Mouse (Mus musculus) intestine, embryonic 15.5 days (tissue): Measurements from ENCODE around the gene R3hdm2. TPM values are rescaled to one million over a fixed set of nuclear protein-coding genes. Genes with fewer than 3 reads are reported as not detected.

ENCODE experiments used
- ATAC-seq: fragments of 200-750 bp; cut with Nextera tagmentation; 2 replicates; pipeline ENCODE4 v1.8.0; 2017; ENCODE audit warnings: moderate TSS enrichment, moderate library complexity
- H3K27ac ChIP-seq: fragments of 300-500 bp; sonication (generic); 2 replicates; pipeline ENCODE4 v1.5.1; 2015; ENCODE audit warnings: mild to moderate bottlenecking, inconsistent platforms
- H3K27me3 ChIP-seq: fragments of 300-500 bp; sonication (generic); replicated peaks from 2 replicates; pipeline ENCODE4 v1.6.1; 2015; ENCODE audit warnings: inconsistent platforms
- H3K36me3 ChIP-seq: fragments of 300-500 bp; sonication (generic); 2 replicates; pipeline ENCODE4 v1.6.1; 2015; ENCODE audit warnings: inconsistent platforms
- H3K4me1 ChIP-seq: fragments of 300-500 bp; sonication (generic); replicated peaks from 2 replicates; pipeline ENCODE4 v1.6.1; 2015; ENCODE audit warnings: inconsistent platforms
- H3K4me2 ChIP-seq: fragments of 300-500 bp; sonication (generic); replicated peaks from 2 replicates; pipeline ENCODE4 v1.6.1; 2015; ENCODE audit warnings: mild to moderate bottlenecking, inconsistent platforms
- H3K4me3 ChIP-seq: fragments of 300-500 bp; sonication (generic); replicated peaks from 2 replicates; pipeline ENCODE4 v1.5.1; 2015; ENCODE audit warnings: inconsistent platforms
- H3K9ac ChIP-seq: fragments of 300-500 bp; sonication (generic); 2 replicates; pipeline ENCODE4 v1.6.1; 2015; ENCODE audit warnings: inconsistent platforms
- H3K9me3 ChIP-seq: fragments of 300-500 bp; sonication (generic); 2 replicates; pipeline ENCODE4 v1.6.1; 2016; ENCODE audit warnings: inconsistent platforms
- WGBS: fragments of 180-500 bp; shearing (Covaris S2); methylation state at CpG from one replicate; pipeline ENCODE4 v1.1.7; 2015; 5-methylcytosine and 5-hydroxymethylcytosine counted together
- polyA plus RNA-seq: library from polyadenylated mRNA; unstranded; fragments of >200 nt; fragmentation: Nextera tagmentation; extraction: Ambion mirVana; gene quantifications from 2 replicates; pipeline ENCODE4 v1.2.1, GENCODE M21; 2015

R3hdm2 gene
- polyA plus RNA-seq, 1 experiment from 2014 or later = 29.5 TPM

GRCm38 (mm10) chr10:127341891-127342639, 38.1 kb upstream of the R3hdm2 start, which contains the start of gene Gli1:
TSS of gene Gli1 (minus strand) at chr10:127341974.
- H3K9ac ChIP-seq = peak within 1 kb of the TSS; percentile 43
- ATAC-seq = peak; percentile 37
- H3K27me3 ChIP-seq = peaks cover 10% of the 10 kb centered on the region
- H3K4me1 ChIP-seq = peaks cover 17% of the 10 kb centered on the region
- H3K4me3 ChIP-seq = peak within 1 kb of the TSS; percentile 49
- no peaks in the 10 kb centered on the region for H3K36me3 ChIP-seq
- H3K4me2 ChIP-seq = peak within 1 kb of the TSS; percentile 82
- WGBS = 1% methylated on average over 29 of the region's 29 CpGs
- no peaks in the 10 kb centered on the region for H3K9me3 ChIP-seq
- peak within 1 kb of the TSS; percentile 81 for H3K27ac ChIP-seq

GRCm38 (mm10) chr10:127343029-127343428, 37.1 kb upstream of the R3hdm2 start:
- Histone ChIP-seq H3K27ac (no peak overlapping the region), H3K4me3 (no peak overlapping the region), H3K36me3 (no peaks in the 10 kb centered on the region), H3K9me3 (no peaks in the 10 kb centered on the region), H3K9ac (no peak overlapping the region), H3K4me1 (peaks cover 17% of the 10 kb centered on the region), H3K4me2 (no peak overlapping the region), H3K27me3 (peaks cover 10% of the 10 kb centered on the region)
- no peak for ATAC-seq
- 76% methylated on average over 3 of the region's 3 CpGs for WGBS

- ATAC-seq = no peak
- 79% methylated on average over 3 of the region's 3 CpGs for WGBS
- H3K4me3 ChIP-seq = no peak overlapping the region
- H3K36me3 ChIP-seq = no peaks in the 10 kb centered on the region
- H3K27ac ChIP-seq = no peak overlapping the region
- H3K4me1 ChIP-seq = peaks cover 6% of the 10 kb centered on the region
- H3K4me2 ChIP-seq = no peak overlapping the region
- H3K9ac ChIP-seq = no peak overlapping the region
- no peaks in the 10 kb centered on the region; the same call in 1 of the 2 replicates for H3K27me3 ChIP-seq
- H3K9me3 ChIP-seq = no peaks in the 10 kb centered on the region
Measured at GRCm38 (mm10) chr10:127346173-127346572, 34.0 kb upstream of the R3hdm2 start.

GRCm38 (mm10) chr10:127348957-127349356, 31.2 kb upstream of the R3hdm2 start:
- peaks cover 3% of the 10 kb centered on the region; the same call in 1 of the 2 replicates for H3K4me1 ChIP-seq
- no peak for ATAC-seq
- no peaks in the 10 kb centered on the region; the same call in 1 of the 2 replicates for H3K27me3 ChIP-seq
- no peaks in the 10 kb centered on the region for H3K9me3 ChIP-seq
- H3K27ac ChIP-seq = no peak overlapping the region
- H3K9ac ChIP-seq = no peak overlapping the region
- no peaks in the 10 kb centered on the region for H3K36me3 ChIP-seq
- H3K4me2 ChIP-seq = no peak overlapping the region
- 66% methylated on average over 4 of the region's 4 CpGs for WGBS
- no peak overlapping the region for H3K4me3 ChIP-seq

- Histone ChIP-seq H3K9ac (no peak overlapping the region), H3K27ac (no peak overlapping the region), H3K27me3 (no peaks in the 10 kb centered on the region; the same call in 1 of the 2 replicates), H3K4me1 (peaks cover 3% of the 10 kb centered on the region; the same call in 1 of the 2 replicates), H3K9me3 (no peaks in the 10 kb centered on the region), H3K36me3 (no peaks in the 10 kb centered on the region), H3K4me3 (no peak overlapping the region), H3K4me2 (no peak overlapping the region)
- ATAC-seq = no peak
- WGBS = 70% methylated on average over 8 of the region's 8 CpGs
Measured at GRCm38 (mm10) chr10:127349810-127350209, 30.3 kb upstream of the R3hdm2 start.

GRCm38 (mm10) chr10:127350594-127351284, 29.4 kb upstream of the R3hdm2 start:
- peak; percentile 85 for ATAC-seq
- peak overlapping the region; percentile 50 for H3K4me2 ChIP-seq
- no peak overlapping the region for H3K9ac ChIP-seq
- no peak overlapping the region for H3K27ac ChIP-seq
- no peaks in the 10 kb centered on the region for H3K36me3 ChIP-seq
- WGBS = 11% methylated on average over 24 of the region's 24 CpGs
- H3K9me3 ChIP-seq = no peaks in the 10 kb centered on the region
- H3K4me3 ChIP-seq = no peak overlapping the region
- H3K4me1 ChIP-seq = peaks cover 3% of the 10 kb centered on the region; the same call in 1 of the 2 replicates
- no peaks in the 10 kb centered on the region; the same call in 1 of the 2 replicates for H3K27me3 ChIP-seq

GRCm38 (mm10) chr10:127351285-127351595, 28.9 kb upstream of the R3hdm2 start:
- no peak overlapping the region for H3K4me2 ChIP-seq
- no peak overlapping the region for H3K9ac ChIP-seq
- peaks cover 3% of the 10 kb centered on the region; the same call in 1 of the 2 replicates for H3K4me1 ChIP-seq
- H3K4me3 ChIP-seq = no peak overlapping the region
- ATAC-seq = no peak
- H3K27me3 ChIP-seq = no peaks in the 10 kb centered on the region; the same call in 1 of the 2 replicates
- no peaks in the 10 kb centered on the region for H3K9me3 ChIP-seq
- H3K36me3 ChIP-seq = no peaks in the 10 kb centered on the region
- no peak overlapping the region for H3K27ac ChIP-seq
- 84% methylated on average over 8 of the region's 8 CpGs for WGBS

- WGBS = 66% methylated on average over 8 of the region's 8 CpGs
- Histone ChIP-seq H3K36me3 (no peaks in the 10 kb centered on the region), H3K9me3 (no peaks in the 10 kb centered on the region), H3K4me2 (no peak overlapping the region), H3K9ac (no peak overlapping the region), H3K4me3 (no peak overlapping the region), H3K27ac (no peak overlapping the region), H3K4me1 (peaks cover 3% of the 10 kb centered on the region; the same call in 1 of the 2 replicates), H3K27me3 (no peaks in the 10 kb centered on the region; the same call in 1 of the 2 replicates)
- no peak for ATAC-seq
Measured at GRCm38 (mm10) chr10:127351719-127352118, 28.4 kb upstream of the R3hdm2 start.

- Histone ChIP-seq H3K4me2 (no peak overlapping the region), H3K9me3 (no peaks in the 10 kb centered on the region), H3K9ac (no peak overlapping the region), H3K4me1 (peaks cover 3% of the 10 kb centered on the region; the same call in 1 of the 2 replicates), H3K4me3 (no peak overlapping the region), H3K36me3 (no peaks in the 10 kb centered on the region), H3K27me3 (no peaks in the 10 kb centered on the region; the same call in 1 of the 2 replicates), H3K27ac (no peak overlapping the region)
- ATAC-seq = no peak
- WGBS = 79% methylated on average over 9 of the region's 9 CpGs
Measured at GRCm38 (mm10) chr10:127352187-127352586, 27.9 kb upstream of the R3hdm2 start.

- H3K4me1 ChIP-seq = peaks cover 3% of the 10 kb centered on the region; the same call in 1 of the 2 replicates
- no peaks in the 10 kb centered on the region for H3K36me3 ChIP-seq
- H3K4me3 ChIP-seq = no peak overlapping the region
- H3K27ac ChIP-seq = no peak overlapping the region
- H3K4me2 ChIP-seq = no peak overlapping the region
- no peaks in the 10 kb centered on the region; the same call in 1 of the 2 replicates for H3K27me3 ChIP-seq
- no peak overlapping the region for H3K9ac ChIP-seq
- no peak for ATAC-seq
- WGBS = 89% methylated on average over 11 of the region's 11 CpGs
- H3K9me3 ChIP-seq = no peaks in the 10 kb centered on the region
Measured at GRCm38 (mm10) chr10:127352766-127353165, 27.4 kb upstream of the R3hdm2 start.

- Histone ChIP-seq H3K27ac (no peak within 1 kb of the TSS), H3K9me3 (no peaks in the 10 kb centered on the region), H3K4me3 (no peak within 1 kb of the TSS), H3K4me2 (no peak within 1 kb of the TSS), H3K4me1 (peaks cover 3% of the 10 kb centered on the region; the same call in 1 of the 2 replicates), H3K27me3 (no peaks in the 10 kb centered on the region; the same call in 1 of the 2 replicates), H3K36me3 (no peaks in the 10 kb centered on the region), H3K9ac (no peak within 1 kb of the TSS)
- WGBS = 84% methylated on average over 18 of the region's 18 CpGs
- ATAC-seq = no peak
Measured at GRCm38 (mm10) chr10:127353909-127354895, 25.9 kb upstream of the R3hdm2 start, which contains the start of gene Inhbe. TSS of gene Inhbe (minus strand) at chr10:127354411.
